Mouse (Mus musculus): ENCODE results near the gene Cenpx. TPM values are rescaled to one million over a fixed set of nuclear protein-coding genes. Genes with fewer than 3 reads are reported as not detected.

Gene Cenpx
- total and polyA plus RNA-seq, 2 experiments from 2014 or later, result 68.7 to 102 TPM

- Histone ChIP-seq H3K4me2 (ENCODE audit: low read depth, low read length) (0 out of 2 replicates have a peak overlapping the region, but pooled peaks have one; percentile 68), H3K9ac (replicated peaks; ENCODE audit: low read depth, low read length) (no peak overlapping the region), H3K27ac (ENCODE audit: low read depth) (no peak overlapping the region), H3K27me3 (ENCODE audit: control insufficient read depth, insufficient read depth, low read length) (peaks cover 7% of the 10 kb centered on the region), H3K9me3 (replicated peaks; ENCODE audit: control insufficient read depth, low read length) (no peaks in the 10 kb centered on the region), H3K4me3 (ENCODE audit: low read depth, low read length) (no peak overlapping the region), H3K4me1 (ENCODE audit: control insufficient read depth, insufficient read depth) (0 out of 2 replicates have a peak, but pooled peaks cover 2% of the 10 kb centered on the region), H3K36me3 (replicated peaks; ENCODE audit: control insufficient read depth, insufficient read depth, low read length) (no peaks in the 10 kb centered on the region)
- no peak for ATAC-seq (ENCODE audit: insufficient read depth, low read depth)
- no peak for TF ChIP-seq CTCF (IDR thresholded peaks at IDR 0.05; ENCODE audit: low read depth)
- TF ChIP-seq EP300 (IDR thresholded peaks at IDR 0.05; ENCODE audit: low read depth), result no peak
- 56% methylated on average over 12 of the region's 12 CpGs for WGBS
- DNase-seq (ENCODE audit: low spot score), result no peak
Observed at GRCm38 (mm10) chr11:120727564-120727963, 14.0 kb upstream of the Cenpx start.

GRCm38 (mm10) chr11:120727169-120727527 lies 13.6 kb upstream of the Cenpx start, which contains the start of gene Dcxr:
TSS of gene Dcxr (minus strand) at chr11:120727281.
- 1% methylated on average over 14 of the region's 14 CpGs for WGBS
- Histone ChIP-seq H3K27ac (ENCODE audit: low read depth) (no peak within 1 kb of the TSS), H3K4me3 (ENCODE audit: low read depth, low read length) (peak within 1 kb of the TSS; percentile 49), H3K36me3 (replicated peaks; ENCODE audit: control insufficient read depth, insufficient read depth, low read length) (no peaks in the 10 kb centered on the region), H3K9ac (replicated peaks; ENCODE audit: low read depth, low read length) (0 out of 2 replicates have a peak within 1 kb of the TSS, but pooled peaks have one; percentile 1), H3K27me3 (ENCODE audit: control insufficient read depth, insufficient read depth, low read length) (peaks cover 11% of the 10 kb centered on the region), H3K4me1 (ENCODE audit: control insufficient read depth, insufficient read depth) (no peaks in the 10 kb centered on the region), H3K4me2 (ENCODE audit: low read depth, low read length) (peak within 1 kb of the TSS; percentile 68), H3K9me3 (replicated peaks; ENCODE audit: control insufficient read depth, low read length) (no peaks in the 10 kb centered on the region)
- ATAC-seq (ENCODE audit: insufficient read depth, low read depth) (peak; percentile 93), DNase-seq (ENCODE audit: low spot score) (peak; percentile 94)
- TF ChIP-seq EP300 (IDR thresholded peaks at IDR 0.05; ENCODE audit: low read depth) (no peak), CTCF (IDR thresholded peaks at IDR 0.05; ENCODE audit: low read depth) (peak; percentile 36; the same call in 1 of the 2 replicates)

GRCm38 (mm10) chr11:120726243-120727168 lies 13.0 kb upstream of the Cenpx start:
- H3K4me1 ChIP-seq (ENCODE audit: control insufficient read depth, insufficient read depth), result peaks cover 5% of the 10 kb centered on the region
- ATAC-seq (ENCODE audit: insufficient read depth, low read depth), result peak; percentile 31
- 0 out of 2 replicates have a peak overlapping the region, but pooled peaks have one; percentile 1 for H3K9ac ChIP-seq (replicated peaks; ENCODE audit: low read depth, low read length)
- peaks cover 17% of the 10 kb centered on the region for H3K27me3 ChIP-seq (ENCODE audit: control insufficient read depth, insufficient read depth, low read length)
- peak overlapping the region; percentile 49 for H3K4me3 ChIP-seq (ENCODE audit: low read depth, low read length)
- no peaks in the 10 kb centered on the region for H3K36me3 ChIP-seq (replicated peaks; ENCODE audit: control insufficient read depth, insufficient read depth, low read length)
- H3K9me3 ChIP-seq (replicated peaks; ENCODE audit: control insufficient read depth, low read length), result no peaks in the 10 kb centered on the region
- WGBS, result 23% methylated on average over 34 of the region's 36 CpGs
- DNase-seq (ENCODE audit: low spot score), result no peak
- H3K4me2 ChIP-seq (ENCODE audit: low read depth, low read length), result peak overlapping the region; percentile 68
- TF ChIP-seq CTCF (IDR thresholded peaks at IDR 0.05; ENCODE audit: low read depth) (no peak), EP300 (IDR thresholded peaks at IDR 0.05; ENCODE audit: low read depth) (no peak)
- H3K27ac ChIP-seq (ENCODE audit: low read depth), result no peak overlapping the region

GRCm38 (mm10) chr11:120723509-120723908 lies 10.0 kb upstream of the Cenpx start:
- no peak overlapping the region for H3K9ac ChIP-seq (replicated peaks; ENCODE audit: low read depth, low read length)
- H3K4me1 ChIP-seq (ENCODE audit: control insufficient read depth, insufficient read depth), result peaks cover 13% of the 10 kb centered on the region
- TF ChIP-seq CTCF (IDR thresholded peaks at IDR 0.05; ENCODE audit: low read depth) (no peak), EP300 (IDR thresholded peaks at IDR 0.05; ENCODE audit: low read depth) (no peak)
- no peak overlapping the region for H3K27ac ChIP-seq (ENCODE audit: low read depth)
- H3K4me3 ChIP-seq (ENCODE audit: low read depth, low read length), result no peak overlapping the region
- H3K27me3 ChIP-seq (ENCODE audit: control insufficient read depth, insufficient read depth, low read length), result peaks cover 27% of the 10 kb centered on the region
- H3K4me2 ChIP-seq (ENCODE audit: low read depth, low read length), result no peak overlapping the region
- WGBS, result 73% methylated on average over 7 of the region's 7 CpGs
- DNase-seq (ENCODE audit: low spot score) (no peak), ATAC-seq (ENCODE audit: insufficient read depth, low read depth) (no peak)
- H3K36me3 ChIP-seq (replicated peaks; ENCODE audit: control insufficient read depth, insufficient read depth, low read length), result peaks cover 4% of the 10 kb centered on the region; the same call in 1 of the 2 replicates
- H3K9me3 ChIP-seq (replicated peaks; ENCODE audit: control insufficient read depth, low read length), result no peaks in the 10 kb centered on the region

- 86% methylated on average over 11 of the region's 11 CpGs for WGBS
- Histone ChIP-seq H3K9ac (replicated peaks; ENCODE audit: low read depth, low read length) (no peak overlapping the region), H3K4me1 (ENCODE audit: control insufficient read depth, insufficient read depth) (peaks cover 13% of the 10 kb centered on the region), H3K27me3 (ENCODE audit: control insufficient read depth, insufficient read depth, low read length) (peaks cover 27% of the 10 kb centered on the region), H3K36me3 (replicated peaks; ENCODE audit: control insufficient read depth, insufficient read depth, low read length) (peaks cover 7% of the 10 kb centered on the region; the same call in 1 of the 2 replicates), H3K4me2 (ENCODE audit: low read depth, low read length) (no peak overlapping the region), H3K9me3 (replicated peaks; ENCODE audit: control insufficient read depth, low read length) (no peaks in the 10 kb centered on the region), H3K4me3 (ENCODE audit: low read depth, low read length) (no peak overlapping the region), H3K27ac (ENCODE audit: low read depth) (no peak overlapping the region)
- DNase-seq (ENCODE audit: low spot score) (no peak), ATAC-seq (ENCODE audit: insufficient read depth, low read depth) (no peak)
- no peak for TF ChIP-seq EP300 (IDR thresholded peaks at IDR 0.05; ENCODE audit: low read depth)
- no peak for TF ChIP-seq CTCF (IDR thresholded peaks at IDR 0.05; ENCODE audit: low read depth)
Observed at GRCm38 (mm10) chr11:120722761-120723382, 9.3 kb upstream of the Cenpx start.

Measured in heart, postnatal 0 days (tissue).